Mouse (Mus musculus): ENCODE data around the gene Klf1.
"Not testable (repeated sequence)": the region's sequence is repeated elsewhere in the genome, so short reads cannot be mapped to it uniquely, and the experiment has no call there.

Gene Klf1

DNA sequence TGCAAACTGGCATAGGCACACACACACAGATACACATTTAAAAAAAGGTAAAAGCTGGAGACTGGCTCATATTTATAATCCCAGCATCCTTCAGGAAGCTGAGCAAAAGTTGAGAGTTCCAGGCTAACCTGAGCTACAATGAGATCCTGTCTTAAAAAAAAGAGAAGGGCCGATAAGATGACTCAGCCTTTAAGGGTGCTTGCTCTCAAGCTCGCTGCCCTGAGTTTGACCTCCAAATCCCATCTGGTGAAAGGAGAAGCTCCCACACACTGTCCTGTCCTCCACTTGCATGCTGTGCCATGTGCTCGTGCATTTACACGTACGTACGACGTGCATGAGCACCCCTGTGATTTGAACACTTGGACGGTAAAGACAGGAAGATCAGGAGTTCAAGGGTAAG, 5.8 kb downstream of the Klf1 start:
- no peak for DNase-seq (ENCODE audit: low read depth, low spot score)

DNA sequence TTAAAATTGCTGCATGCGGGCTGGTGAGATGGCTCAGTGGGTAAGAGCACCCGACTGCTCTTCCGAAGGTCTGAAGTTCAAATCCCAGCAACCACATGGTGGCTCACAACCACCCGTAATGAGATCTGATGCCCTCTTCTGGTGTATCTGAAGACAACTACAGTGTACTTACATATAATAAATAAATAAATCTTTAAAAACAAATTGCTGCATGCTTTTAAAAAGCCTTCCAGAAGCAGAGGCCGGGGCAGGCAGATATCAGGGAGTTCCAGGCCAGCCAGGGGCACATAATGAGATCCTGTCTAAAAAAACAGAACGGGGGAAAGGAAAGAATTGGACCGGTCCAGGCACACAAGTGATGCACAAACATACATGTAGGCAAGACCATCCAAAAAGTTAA, 6.3 kb downstream of the Klf1 start:
- DNase-seq (ENCODE audit: low read depth, low spot score): not testable (repeated sequence)

DNA sequence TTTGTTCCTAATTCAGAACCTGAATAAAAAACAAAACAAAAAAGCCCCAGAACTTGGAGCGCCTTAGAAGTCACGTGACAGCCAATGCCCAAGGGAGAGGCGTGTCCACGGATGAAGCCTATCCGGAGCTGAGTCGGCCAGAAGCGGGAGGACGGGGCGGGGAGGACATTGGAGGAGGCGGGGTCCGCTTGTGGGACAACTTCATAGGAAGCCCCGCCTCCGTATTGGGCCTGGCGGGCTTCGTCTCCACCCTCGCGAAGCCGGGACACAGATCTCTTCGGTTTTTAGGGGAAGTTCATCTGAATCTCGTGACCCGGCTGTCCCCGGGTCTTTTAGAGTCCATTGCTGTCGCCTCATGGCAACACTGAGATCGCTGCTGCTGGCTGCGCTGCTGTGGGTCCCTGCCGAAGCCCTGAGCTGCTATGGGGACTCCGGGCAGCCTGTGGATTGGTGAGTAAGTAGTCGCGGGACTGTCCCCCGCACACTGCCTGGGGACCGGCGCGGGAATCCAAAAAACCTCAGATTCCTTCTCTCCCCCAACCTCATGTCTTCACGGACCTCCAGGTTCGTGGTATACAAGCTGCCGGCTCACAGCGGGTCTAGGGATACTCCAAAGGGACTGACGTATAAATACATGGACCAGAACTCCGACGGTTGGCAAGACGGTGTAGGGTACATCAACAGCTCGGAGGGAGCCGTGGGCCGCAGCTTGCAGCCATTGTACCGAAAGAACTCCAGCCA, 6.9 kb downstream of the Klf1 start, which contains the start of gene Dnase2a:
Gene Dnase2a (plus strand): TSS at position 140 of the 741 bp plus-strand sequence.
- DNase-seq (ENCODE audit: low read depth, low spot score): peak; percentile 95

DNA sequence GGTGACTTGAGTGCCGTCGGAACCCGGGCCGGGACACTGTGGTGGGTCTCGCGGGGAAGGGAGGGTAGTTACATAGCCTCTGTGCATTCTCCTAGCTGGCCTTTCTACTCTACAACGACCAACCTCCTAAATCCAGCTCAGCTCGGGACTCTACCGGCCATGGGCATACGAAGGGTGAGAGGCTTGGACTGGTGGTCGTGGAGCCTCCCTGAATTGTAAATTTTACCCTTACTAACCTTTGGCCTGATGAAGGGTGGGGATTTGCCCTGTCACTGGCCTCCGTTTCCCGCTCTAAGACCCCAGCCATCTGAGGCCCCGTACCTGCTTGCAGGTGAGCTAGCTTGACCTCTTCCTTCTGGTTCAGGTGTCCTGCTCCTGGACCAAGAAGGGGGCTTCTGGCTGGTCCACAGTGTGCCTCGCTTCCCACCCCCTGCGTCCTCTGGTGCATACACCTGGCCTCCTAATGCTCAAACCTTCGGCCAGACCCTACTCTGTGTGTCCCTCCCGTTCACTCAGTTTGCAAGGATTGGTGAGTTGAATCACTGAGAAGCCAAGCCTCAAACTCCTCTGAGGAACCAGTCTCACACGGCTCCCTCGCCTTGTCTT, 7.5 kb downstream of the Klf1 start:
- DNase-seq (ENCODE audit: low read depth, low spot score): no peak

DNA sequence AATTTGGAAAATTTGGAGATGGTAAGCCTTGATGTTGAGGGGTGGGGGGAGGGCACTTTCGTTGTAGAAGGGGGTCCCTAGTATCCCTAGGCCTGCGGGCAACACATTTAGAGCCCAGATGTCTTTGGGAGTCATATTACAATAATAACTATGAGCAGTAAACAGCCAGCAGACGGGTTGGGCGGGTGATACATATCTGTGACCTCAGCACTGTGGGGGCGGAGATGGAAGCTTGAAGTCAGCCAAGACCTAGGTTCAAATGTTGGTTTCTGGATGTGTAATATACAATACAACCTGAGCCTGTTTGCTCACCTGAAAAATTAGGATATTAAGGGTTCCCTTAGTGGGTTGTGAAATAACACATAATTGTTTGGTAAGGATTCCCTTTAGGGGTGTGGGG, 8.2 kb downstream of the Klf1 start:
- DNase-seq (ENCODE audit: low read depth, low spot score): no peak

DNA sequence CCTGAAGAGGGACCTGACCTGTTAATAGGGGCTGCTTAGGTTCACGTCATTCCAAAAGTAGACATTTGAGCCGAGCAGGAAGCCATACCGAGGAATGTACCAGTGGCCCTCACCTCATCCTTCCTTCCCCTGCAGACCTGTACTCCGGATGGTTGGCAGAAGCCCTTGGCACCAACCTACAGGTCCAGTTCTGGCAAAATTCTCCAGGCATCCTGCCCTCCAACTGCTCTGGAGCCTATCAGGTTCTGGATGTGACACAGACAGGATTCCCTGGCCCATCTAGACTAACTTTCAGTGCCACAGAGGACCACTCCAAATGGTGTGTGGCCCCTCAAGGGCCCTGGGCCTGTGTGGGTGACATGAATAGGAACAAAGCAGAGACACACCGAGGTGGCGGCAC, 8.8 kb downstream of the Klf1 start:
- DNase-seq (ENCODE audit: low read depth, low spot score): no peak

DNA sequence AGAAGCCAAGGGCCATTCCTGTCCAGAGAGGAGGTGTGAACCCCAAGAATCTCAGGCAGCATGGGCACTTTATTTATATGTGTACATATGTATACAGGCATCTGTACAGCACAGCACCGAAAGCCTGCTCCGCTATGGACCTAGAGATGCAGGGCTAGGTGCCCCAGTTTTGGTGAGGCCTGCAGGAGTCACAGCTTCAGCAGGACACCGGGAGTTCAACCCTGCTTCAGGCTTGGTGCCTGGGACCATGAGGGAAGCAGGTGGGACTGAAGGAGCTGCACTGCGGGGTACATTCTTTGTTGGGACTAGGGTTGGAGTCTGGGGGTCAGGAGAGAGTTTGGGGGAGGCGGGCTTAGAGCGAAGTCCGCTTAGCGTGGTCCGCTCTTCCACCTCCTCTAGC, 10.1 kb downstream of the Klf1 start:
- no peak for DNase-seq (ENCODE audit: low read depth, low spot score)

DNA sequence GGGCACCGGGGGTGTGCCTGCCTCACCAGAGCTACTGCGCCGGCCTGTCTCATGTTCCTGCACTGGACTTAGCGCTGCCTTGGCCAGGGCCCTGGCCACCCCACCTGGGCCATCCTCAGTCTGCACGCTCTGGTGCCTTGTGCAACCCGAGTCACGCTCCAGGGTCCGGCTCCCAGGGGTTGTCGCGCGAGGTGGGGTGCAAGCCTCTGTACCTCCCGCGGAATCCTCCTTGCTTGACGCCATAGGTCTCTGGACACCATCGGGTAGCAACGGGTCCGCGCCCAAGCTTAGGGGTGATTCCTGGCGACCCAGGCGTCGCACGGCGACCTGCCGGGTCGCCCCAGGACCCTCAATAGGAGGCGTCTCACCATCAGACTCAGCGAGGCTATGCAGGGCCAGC, 10.7 kb downstream of the Klf1 start:
- DNase-seq (ENCODE audit: low read depth, low spot score): no peak

DNA sequence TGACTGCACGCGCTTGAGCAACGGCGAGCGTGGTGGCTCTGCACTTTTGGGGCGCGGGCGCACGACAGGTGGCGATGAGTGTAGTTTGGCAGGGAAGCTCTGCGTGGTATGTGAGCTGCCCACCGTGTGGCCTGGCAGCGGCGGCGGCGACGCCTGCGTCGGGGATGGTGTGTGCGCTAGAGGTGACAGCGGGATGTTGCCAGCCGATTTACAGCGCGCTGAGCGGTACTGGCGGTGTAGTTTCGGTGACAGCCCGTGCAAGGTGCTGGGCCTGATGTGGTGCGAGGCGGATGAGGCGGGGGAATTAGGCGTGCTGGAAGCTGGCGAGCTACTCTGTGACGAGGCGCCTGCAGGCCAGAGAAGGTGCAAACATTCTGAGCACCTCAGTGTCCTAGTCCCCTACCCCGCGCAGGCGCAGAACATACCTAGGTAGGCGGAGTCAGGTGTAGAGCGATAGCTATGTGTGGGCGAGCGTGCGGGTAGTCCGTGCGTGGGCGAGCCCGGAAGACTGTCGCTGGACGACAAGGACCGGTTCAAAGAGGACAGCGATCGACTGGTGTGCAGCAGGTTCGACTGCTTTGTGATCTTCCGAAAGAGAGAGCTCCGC, 11.3 kb downstream of the Klf1 start:
- DNase-seq (ENCODE audit: low read depth, low spot score): peak; percentile 60

DNA sequence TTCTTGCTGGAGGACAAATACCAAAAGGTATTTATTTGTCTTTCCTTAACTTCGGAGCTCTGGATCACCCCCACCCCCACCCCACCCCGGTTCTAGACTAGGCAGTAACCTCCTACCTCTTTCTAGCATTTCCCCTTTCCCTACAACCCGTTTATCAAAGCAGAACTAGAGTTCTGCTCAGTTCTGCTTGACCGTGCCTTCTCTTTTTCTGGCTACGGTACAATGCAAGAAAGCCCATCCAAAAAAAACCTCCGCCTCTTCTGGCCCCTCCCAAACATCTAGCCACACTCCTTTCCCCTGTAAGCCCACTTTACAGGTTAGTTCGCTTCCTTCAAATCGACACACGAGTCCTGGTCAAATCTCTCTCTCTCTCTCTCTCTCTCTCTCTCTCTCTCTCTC, 11.8 kb downstream of the Klf1 start:
- no peak for DNase-seq (ENCODE audit: low read depth, low spot score)

DNA sequence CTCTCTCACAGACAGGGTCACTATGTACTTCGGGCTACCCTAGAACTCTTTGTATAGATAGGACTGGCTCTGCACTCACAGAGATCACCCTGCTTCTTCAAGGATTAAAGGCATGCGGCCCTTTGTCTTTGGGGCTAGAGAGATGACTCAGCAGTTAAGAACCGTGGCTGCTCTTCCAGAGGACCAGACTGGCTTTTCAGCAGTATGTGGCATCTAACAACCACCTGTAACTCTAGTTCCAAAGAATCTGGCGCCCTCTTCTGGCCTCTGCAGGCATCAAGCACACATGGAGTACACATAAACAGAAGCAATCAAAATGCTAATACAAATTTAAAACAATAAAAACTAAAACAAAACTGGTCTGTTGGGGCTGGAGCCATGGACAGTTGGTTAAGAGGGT, 12.2 kb downstream of the Klf1 start:
- no peak for DNase-seq (ENCODE audit: low read depth, low spot score)

DNA sequence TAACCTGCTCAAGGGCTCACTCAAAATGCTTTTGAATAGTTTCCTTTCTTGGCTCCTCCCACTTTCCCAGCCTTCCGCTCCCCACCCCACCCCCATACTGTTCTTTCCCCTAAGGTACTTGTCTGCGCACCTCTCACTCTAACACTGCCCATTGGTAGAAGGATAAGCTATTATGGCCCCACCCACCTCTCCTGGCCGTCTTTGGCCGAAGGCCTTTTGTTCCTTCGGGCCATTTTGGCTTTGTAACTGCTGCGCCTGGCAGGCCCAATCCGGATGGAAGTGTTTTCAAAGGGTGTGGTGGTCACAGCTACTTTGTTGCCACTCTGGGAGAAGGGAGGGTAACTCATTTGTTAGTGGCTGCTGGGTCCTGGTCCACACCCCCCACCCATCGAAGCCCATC, 13.5 kb downstream of the Klf1 start:
- DNase-seq (ENCODE audit: low read depth, low spot score): no peak

DNA sequence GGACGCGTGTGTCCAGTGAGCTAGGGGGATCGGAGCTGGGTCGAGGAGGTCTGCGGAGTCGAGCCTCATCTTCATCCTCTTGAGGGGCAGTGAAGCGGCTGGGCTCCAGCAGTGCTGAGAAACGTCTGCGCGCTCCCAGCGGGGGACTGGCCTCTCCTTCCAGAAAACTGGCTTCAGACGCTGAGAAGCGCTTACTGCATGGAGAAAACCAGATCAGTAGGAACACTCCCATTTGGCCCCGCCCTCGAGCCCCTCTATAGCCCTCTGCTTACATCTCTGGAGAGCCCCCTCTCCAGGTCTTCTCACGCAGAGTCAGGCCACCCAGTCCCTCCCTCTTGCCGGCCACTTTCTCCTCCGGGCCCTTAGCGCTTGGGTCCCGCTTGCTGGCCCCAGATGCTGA, 16.1 kb downstream of the Klf1 start:
- DNase-seq (ENCODE audit: low read depth, low spot score): no peak

DNA sequence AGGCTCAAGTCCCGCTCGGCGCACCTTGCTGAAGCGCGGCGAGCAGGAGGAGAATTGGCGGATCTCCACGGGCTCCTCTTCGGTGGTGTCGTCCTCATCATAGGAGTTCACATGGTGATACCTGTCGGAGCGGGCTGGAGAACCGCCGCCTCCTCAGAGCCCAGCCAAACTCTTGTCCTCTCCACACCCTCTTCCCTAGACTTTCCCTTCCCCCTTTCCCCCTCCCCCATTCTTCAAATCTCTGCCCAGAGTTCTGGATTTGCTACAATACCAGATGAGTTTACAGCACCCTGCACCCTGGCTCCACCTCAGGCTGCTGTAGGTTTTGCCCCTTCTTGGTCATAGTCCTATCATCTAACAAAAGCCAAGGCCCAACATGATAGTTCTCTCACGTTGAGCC, 16.9 kb downstream of the Klf1 start:
- no peak for DNase-seq (ENCODE audit: low read depth, low spot score)

DNA sequence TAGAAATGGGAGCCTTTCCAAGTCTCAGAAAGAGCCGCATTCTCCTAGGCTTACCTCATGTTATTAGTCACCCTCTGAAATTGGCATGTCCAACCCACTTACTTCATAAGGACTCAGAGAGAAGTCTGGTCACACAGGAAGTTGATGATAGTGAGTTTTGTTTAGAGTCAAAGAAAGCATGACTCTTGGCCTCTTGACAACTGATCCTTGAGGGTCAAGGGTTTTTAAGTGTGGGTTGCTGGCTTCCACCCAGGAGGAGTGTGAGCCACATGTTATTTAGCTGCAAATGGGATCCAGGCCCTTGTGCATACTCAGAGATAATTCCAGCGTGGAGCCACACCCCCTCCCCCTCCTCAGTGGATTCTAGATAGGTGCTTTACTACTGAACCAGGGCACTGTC, 19.9 kb downstream of the Klf1 start:
- no peak for DNase-seq (ENCODE audit: low read depth, low spot score)

DNA sequence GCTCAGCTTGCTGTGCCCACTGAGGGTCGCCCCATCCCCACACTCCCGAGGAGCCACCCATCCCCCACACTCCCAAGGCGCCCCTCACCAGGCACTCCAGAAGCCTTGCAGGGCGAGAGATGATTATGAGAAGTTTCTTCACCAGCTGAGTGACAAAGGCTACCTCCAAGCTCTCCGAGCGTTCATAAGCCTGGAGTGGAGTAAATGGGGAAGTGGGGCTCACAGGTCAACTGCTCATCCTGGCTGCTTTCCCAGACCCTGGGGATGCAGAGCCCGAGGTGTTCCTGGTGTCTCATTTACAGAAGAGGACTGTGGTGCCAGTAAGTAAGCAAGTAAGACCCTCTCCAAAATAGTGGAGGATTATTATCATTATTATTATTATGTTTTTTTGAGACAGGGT, 23.8 kb downstream of the Klf1 start:
- DNase-seq (ENCODE audit: low read depth, low spot score): no peak

DNA sequence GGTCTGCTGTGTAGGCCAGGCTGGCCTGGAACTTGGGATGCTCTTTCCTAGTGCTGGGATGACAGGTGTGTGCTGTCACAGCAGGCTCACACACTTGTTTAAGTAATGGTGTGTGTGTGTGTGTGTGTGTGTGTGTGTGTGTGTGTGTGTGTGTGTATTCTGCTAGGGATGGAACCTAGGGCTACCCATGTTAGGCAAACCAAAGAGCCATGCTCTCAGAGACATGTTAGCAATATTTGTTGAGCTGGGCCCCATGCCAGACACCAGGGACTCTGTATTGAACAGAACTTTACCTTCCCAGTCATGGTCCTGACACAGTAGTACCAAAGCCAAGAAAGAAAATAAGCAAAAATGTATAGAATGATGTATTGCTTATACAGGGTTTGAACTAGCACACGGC, 25.8 kb downstream of the Klf1 start:
- no peak for DNase-seq (ENCODE audit: low read depth, low spot score)

DNA sequence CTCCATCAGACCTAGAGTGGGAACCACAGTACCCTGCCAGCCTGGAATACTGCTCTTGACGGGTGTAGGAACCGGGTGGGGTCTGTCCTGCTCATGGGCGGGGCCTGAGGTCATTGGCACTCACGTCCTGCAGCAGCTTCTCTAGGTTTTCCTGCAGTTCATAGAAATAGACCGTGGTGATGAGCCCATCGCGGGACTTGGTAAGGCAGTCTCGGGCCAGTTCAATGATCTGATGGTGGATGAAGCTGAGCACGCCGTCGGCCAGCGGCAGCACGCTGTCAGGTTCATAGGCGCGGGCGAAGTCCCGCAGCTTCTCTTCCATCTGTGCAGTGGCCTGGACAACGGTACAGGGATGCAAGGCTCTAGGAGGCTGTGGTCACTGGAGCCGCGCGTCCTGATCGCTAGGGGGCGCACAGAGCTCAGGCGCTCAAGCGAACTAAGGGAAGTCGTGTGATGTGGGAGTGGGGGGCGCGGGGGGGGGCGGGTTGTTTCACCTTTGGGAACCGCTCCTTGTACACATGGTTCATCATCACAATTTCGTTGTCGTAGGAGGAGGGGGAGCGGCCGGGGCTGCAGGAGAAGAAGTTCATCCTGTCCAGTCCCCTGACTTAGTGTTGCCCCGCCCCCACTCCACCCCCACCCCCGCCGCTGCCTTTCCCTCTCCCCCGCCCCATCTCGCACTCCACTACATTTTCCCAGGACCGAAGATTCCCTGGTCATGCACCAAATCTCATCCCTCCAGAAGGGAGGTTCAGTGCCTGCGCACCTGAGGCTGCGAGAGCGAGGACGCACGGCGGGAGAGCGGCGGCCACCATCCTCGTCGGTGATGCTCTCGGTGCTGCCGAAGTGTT, 27.0 kb downstream of the Klf1 start:
- no peak for DNase-seq (ENCODE audit: low read depth, low spot score)

DNA sequence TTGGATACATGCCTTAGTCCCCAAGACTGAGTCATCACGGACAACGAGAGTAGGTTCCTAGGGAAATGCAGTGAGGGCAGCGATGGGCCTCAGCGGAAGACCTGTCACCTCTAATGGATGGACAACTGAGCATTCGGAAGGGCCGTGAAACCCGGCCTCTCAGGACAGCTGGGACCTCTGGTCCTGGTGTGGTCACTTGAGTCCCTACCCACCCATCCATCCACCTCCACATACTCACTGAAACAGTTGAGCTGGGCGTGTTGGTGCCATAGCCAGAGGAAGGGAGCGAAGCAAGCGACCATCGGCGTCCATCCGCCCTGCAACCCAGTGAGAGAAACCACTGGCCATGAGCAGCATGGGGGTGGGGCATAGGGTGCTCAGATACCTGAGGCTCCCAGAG, 28.9 kb downstream of the Klf1 start:
- no peak for DNase-seq (ENCODE audit: low read depth, low spot score)

DNA sequence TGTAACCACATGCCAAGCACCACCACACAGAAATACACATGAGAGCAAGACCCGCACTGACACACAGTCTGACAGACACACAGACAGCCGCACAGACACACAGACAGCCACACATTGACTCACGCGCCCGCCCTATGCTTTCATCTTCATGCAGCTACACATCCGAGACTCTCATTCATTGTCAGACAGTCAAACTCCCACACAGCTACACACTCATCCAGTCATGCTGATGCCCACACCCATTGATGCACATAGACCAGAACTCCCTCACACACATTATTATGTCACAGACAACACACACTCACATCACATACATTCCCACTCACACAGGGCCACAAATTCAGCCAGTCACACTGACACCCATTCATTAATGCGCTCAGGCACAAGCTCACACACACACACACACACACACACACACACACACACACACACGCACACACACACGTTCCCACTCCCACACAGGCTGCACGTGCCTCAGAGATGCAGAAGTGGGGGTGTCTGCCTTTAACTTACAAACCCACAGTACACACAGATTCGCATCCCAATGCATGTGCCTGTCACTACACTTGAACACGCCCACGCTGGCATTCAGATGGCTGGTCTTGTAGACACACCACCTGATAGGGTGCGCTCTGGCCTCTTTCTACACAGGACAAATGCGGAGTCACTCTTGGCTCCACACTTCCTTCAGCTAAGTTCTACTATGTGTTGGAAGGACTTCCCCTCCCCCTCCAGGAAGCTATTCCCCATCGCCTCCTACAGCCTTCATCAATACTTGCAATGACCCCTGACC, 32.2 kb downstream of the Klf1 start:
- DNase-seq (ENCODE audit: low read depth, low spot score): no peak

DNA sequence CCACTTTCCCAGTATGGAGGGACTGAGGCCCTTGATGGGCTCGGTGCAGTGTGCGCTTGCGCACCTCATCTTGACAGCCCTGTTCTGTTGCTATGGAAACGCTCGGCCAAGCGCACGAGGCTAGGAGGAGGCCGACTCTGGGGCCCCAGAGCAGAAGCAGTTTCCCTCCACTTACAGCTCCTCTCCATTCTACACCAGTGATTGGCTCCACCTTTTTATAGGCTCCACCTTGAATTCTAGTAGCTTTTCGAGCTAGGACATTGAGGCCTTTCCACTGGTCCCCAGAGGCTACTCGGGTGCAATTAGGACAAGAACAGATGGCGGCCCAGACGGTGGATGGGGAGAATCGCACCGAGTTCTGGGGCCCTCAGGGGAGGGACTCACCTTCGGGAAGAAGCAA, 33.1 kb downstream of the Klf1 start:
- DNase-seq (ENCODE audit: low read depth, low spot score): no peak

DNA sequence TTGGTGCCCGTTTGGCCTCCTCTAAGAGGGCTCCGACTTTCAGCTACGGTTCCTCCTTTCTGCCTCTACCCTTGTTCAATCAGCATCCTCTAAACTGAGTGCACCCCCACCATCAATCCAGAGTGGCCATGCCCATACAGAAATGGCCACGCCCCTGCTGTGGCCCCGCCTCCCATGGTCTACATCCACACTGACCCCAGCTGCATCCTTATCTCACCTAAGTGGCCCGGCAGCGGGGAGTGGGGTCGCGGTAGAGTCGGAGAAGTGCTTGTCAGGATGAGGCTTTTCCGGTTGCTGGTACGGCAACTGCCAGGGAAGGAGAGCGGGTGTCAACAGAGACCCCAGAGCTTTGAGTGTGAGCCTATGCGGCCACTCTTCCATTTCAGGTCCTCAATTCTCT, 33.8 kb downstream of the Klf1 start:
- no peak for DNase-seq (ENCODE audit: low read depth, low spot score)
